Mouse (Mus musculus) CD8-positive naive resting alpha-beta T cell, adult 2 months (primary cell): ENCODE results near the gene 2410002F23Rik.
A peak's percentile ranks its signal among the peaks of the same experiment; 100 is the strongest.
"Not testable (repeated sequence)": the region's sequence is repeated elsewhere in the genome, so short reads cannot be mapped to it uniquely, and the experiment has no call there.

Experiments used
- DNase-seq, 2 experiments: peaks; one replicate each; pipeline ENCODE4 v3.0.0; 2022; ENCODE audit warnings: low read depth in 2 of 2, low spot score in 2 of 2

The 2410002F23Rik gene

GRCm38 (mm10) chr7:44246055-44246983 lies at the start of gene 2410002F23Rik, which contains the start of gene 1700028J19Rik:
2410002F23Rik (plus strand) TSS chr7:44246722.
1700028J19Rik (minus strand) TSS chr7:44246695.
- DNase-seq = peak; percentile 90 to 94

GRCm38 (mm10) chr7:44197891-44198290 lies 48.6 kb upstream of the 2410002F23Rik start, which contains the start of gene Klk1b3:
Klk1b3 (plus strand) TSS chr7:44198191.
- DNase-seq = no peak

- not testable (repeated sequence) for DNase-seq
Measured at GRCm38 (mm10) chr7:44207135-44207534, 39.4 kb upstream of the 2410002F23Rik start, which contains the start of gene Klk1b4. Klk1b4 (plus strand) TSS chr7:44207435.

- DNase-seq = no peak
Measured at GRCm38 (mm10) chr7:44208307-44208706, 38.2 kb upstream of the 2410002F23Rik start.

- DNase-seq = no peak
Measured at GRCm38 (mm10) chr7:44215645-44216044, 30.9 kb upstream of the 2410002F23Rik start, which contains the start of gene Klk1b5. Klk1b5 (plus strand) TSS chr7:44215945.

GRCm38 (mm10) chr7:44221601-44222000 lies 24.9 kb upstream of the 2410002F23Rik start:
- DNase-seq = not testable (repeated sequence)

- DNase-seq = not testable (repeated sequence)
Measured at GRCm38 (mm10) chr7:44222335-44222734, 24.2 kb upstream of the 2410002F23Rik start.

GRCm38 (mm10) chr7:44225076-44225475 lies 21.4 kb upstream of the 2410002F23Rik start, which contains the start of gene Klk1:
Klk1 (plus strand) TSS chr7:44225360.
- DNase-seq = no peak

- DNase-seq = no peak
Measured at GRCm38 (mm10) chr7:44235909-44236308, 10.6 kb upstream of the 2410002F23Rik start, which contains the start of gene Gm36864. Gm36864 (plus strand) TSS chr7:44236177.

GRCm38 (mm10) chr7:44239913-44240312 lies 6.6 kb upstream of the 2410002F23Rik start:
- DNase-seq = no peak

GRCm38 (mm10) chr7:44240712-44241111 lies 5.8 kb upstream of the 2410002F23Rik start:
- no peak for DNase-seq

- DNase-seq = no peak
Measured at GRCm38 (mm10) chr7:44241163-44241562, 5.4 kb upstream of the 2410002F23Rik start.

- no peak for DNase-seq
Measured at GRCm38 (mm10) chr7:44244080-44244479, 2.4 kb upstream of the 2410002F23Rik start.

- peak in 1 of 2 experiments; percentile 48 for DNase-seq
Measured at GRCm38 (mm10) chr7:44246984-44247470, 505 bp downstream of the 2410002F23Rik start.

- DNase-seq = no peak
Measured at GRCm38 (mm10) chr7:44247971-44248370, 1.4 kb downstream of the 2410002F23Rik start.

GRCm38 (mm10) chr7:44249248-44249647 lies 2.7 kb downstream of the 2410002F23Rik start:
- no peak for DNase-seq

- not testable (repeated sequence) for DNase-seq
Measured at GRCm38 (mm10) chr7:44250732-44251275, 4.3 kb downstream of the 2410002F23Rik start.

GRCm38 (mm10) chr7:44253023-44253616 lies 6.6 kb downstream of the 2410002F23Rik start:
- no peak for DNase-seq

- DNase-seq = no peak
Measured at GRCm38 (mm10) chr7:44254930-44255329, 8.4 kb downstream of the 2410002F23Rik start.

GRCm38 (mm10) chr7:44257278-44257677 lies 10.8 kb downstream of the 2410002F23Rik start, which contains the start of gene Acp4:
Acp4 (minus strand) TSS chr7:44257378.
- DNase-seq = no peak

- DNase-seq = no peak
Measured at GRCm38 (mm10) chr7:44260410-44260809, 13.9 kb downstream of the 2410002F23Rik start.
